16 mouse cellular contexts compared by ENCODE assay signal in the genomic region with DNA sequence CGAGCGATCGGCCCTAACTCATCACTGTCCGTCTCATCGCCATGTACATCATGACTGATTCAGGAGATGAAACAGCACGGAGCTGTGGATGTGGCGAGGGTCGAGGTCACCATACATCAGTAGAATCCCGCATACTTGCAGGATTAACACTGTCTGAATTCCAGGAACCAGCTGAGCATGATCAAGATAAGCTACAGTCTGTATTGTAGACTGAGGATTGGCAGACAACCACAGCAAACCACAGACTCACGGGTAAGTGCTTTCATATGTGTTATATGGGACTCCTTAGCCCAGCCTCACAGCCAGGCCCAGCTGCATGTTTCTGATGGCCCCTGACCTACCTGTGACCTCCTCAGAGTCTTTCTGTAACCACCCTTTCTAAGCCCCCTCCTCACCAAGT. TPM values are rescaled to one million over a fixed set of nuclear protein-coding genes. Genes with fewer than 3 reads are reported as not detected.
DNase-seq lines count a peak whose midpoint lies in the region; ATAC-seq and TF ChIP-seq lines count a peak whose summit lies in the region.
"Had no signal": no experiment of that assay in that cellular context is flagged by ENCODE, and none has a peak within 500 bp of the region (broad histone marks: within the 10 kb centered on the region; RNA-seq: fewer than 3 reads in every experiment).

No protein-coding gene starts in this region.

- peak; percentile 71 for DNase-seq in heart, adult 11 months
- DNase-seq in urinary bladder, postnatal 14 days (ENCODE audit: low spot score): peak; percentile 11
- no peak for DNase-seq in urinary bladder, postnatal 10 days (ENCODE audit: low spot score)
- DNase-seq in limb, embryonic 14.5 days (ENCODE audit: low spot score): peak; percentile 73
- no peak for DNase-seq in forebrain, postnatal 0 days
- DNase-seq in spleen, postnatal 36 days (ENCODE audit: low spot score in 2 of 2): no peak
- DNase-seq: cerebellum, adult 18-20 months; gastrocnemius, postnatal 25 days; lung, postnatal 10 days had no signal

- no peak for TF ChIP-seq CTCF in forebrain, postnatal 0 days (IDR thresholded peaks at IDR 0.05; ENCODE audit: low read depth)

- no peak for ATAC-seq in heart, embryonic 11.5 days (replicated peaks; ENCODE audit: insufficient number of reproducible peaks, low FRiP score, low TSS enrichment)
- peak; percentile 62 for ATAC-seq in limb, embryonic 14.5 days (ENCODE audit: low FRiP score, low read depth)
- no peak for ATAC-seq in forebrain, postnatal 0 days
- ATAC-seq in midbrain, embryonic 13.5 days: no peak
- ATAC-seq: hindbrain, postnatal 0 days had no signal

- H3K36me3 ChIP-seq in heart, embryonic 11.5 days (ENCODE audit: control insufficient read depth, insufficient read depth, low read length): no peaks in the 10 kb centered on the region
- no peaks in the 10 kb centered on the region for H3K36me3 ChIP-seq in limb, embryonic 14.5 days (ENCODE audit: control insufficient read depth, insufficient read depth, low read length)
- H3K36me3 ChIP-seq in forebrain, postnatal 0 days (ENCODE audit: insufficient read depth): no peaks in the 10 kb centered on the region
- no peaks in the 10 kb centered on the region for H3K36me3 ChIP-seq in midbrain, embryonic 13.5 days
- H3K36me3 ChIP-seq: liver, embryonic 15.5 days; midbrain, embryonic 10.5 days had no signal

- no peaks in the 10 kb centered on the region for H3K27me3 ChIP-seq in heart, embryonic 11.5 days (ENCODE audit: control insufficient read depth, insufficient read depth, low read length)
- H3K27me3 ChIP-seq in limb, embryonic 14.5 days (ENCODE audit: control insufficient read depth, insufficient read depth, low read length): no peaks in the 10 kb centered on the region
- H3K27me3 ChIP-seq in forebrain, postnatal 0 days (ENCODE audit: insufficient read depth, low read length): no peaks in the 10 kb centered on the region
- peaks cover 66% of the 10 kb centered on the region for H3K27me3 ChIP-seq in midbrain, embryonic 13.5 days
- H3K27me3 ChIP-seq: liver, embryonic 15.5 days had no signal

- H3K9me3 ChIP-seq in heart, embryonic 11.5 days (replicated peaks; ENCODE audit: control insufficient read depth, low read length): no peaks in the 10 kb centered on the region
- no peaks in the 10 kb centered on the region for H3K9me3 ChIP-seq in limb, embryonic 14.5 days (ENCODE audit: control insufficient read depth, low read length)
- H3K9me3 ChIP-seq in forebrain, postnatal 0 days (ENCODE audit: low read length): no peaks in the 10 kb centered on the region
- H3K9me3 ChIP-seq in midbrain, embryonic 13.5 days: no peaks in the 10 kb centered on the region
- H3K9me3 ChIP-seq: heart, embryonic 10.5 days; liver, embryonic 15.5 days; midbrain, embryonic 10.5 days had no signal

- WGBS in heart, embryonic 11.5 days (ENCODE audit: insufficient replicate concordance): 54% methylated on average over 10 of the region's 10 CpGs
- 63% methylated on average over 10 of the region's 10 CpGs for WGBS in limb, embryonic 14.5 days
- WGBS in forebrain, postnatal 0 days: 88% methylated on average over 10 of the region's 10 CpGs
- WGBS in midbrain, embryonic 13.5 days: 63% methylated on average over 10 of the region's 10 CpGs

- H3K27ac ChIP-seq in heart, embryonic 11.5 days (ENCODE audit: low read depth, low read length): no peak overlapping the region
- H3K27ac ChIP-seq in limb, embryonic 14.5 days (replicated peaks; ENCODE audit: low read depth, low read length): no peak overlapping the region
- no peak overlapping the region for H3K27ac ChIP-seq in forebrain, postnatal 0 days (ENCODE audit: low read depth, low read length)
- H3K27ac ChIP-seq in midbrain, embryonic 13.5 days: no peak overlapping the region
- H3K27ac ChIP-seq: heart, embryonic 10.5 days; hindbrain, postnatal 0 days; liver, embryonic 15.5 days had no signal

- H3K9ac ChIP-seq in heart, embryonic 11.5 days (ENCODE audit: low read depth, low read length): no peak overlapping the region
- no peak overlapping the region for H3K9ac ChIP-seq in limb, embryonic 14.5 days (ENCODE audit: low read depth, low read length, severe bottlenecking)
- H3K9ac ChIP-seq in forebrain, postnatal 0 days: no peak overlapping the region
- H3K9ac ChIP-seq in midbrain, embryonic 13.5 days (replicated peaks): no peak overlapping the region
- H3K9ac ChIP-seq: liver, embryonic 15.5 days had no signal

- H3K4me1 ChIP-seq in heart, embryonic 11.5 days (ENCODE audit: control insufficient read depth, insufficient read depth, low read length): 0 out of 2 replicates have a peak, but pooled peaks cover 4% of the 10 kb centered on the region
- no peaks in the 10 kb centered on the region; the same call in 1 of the 2 replicates for H3K4me1 ChIP-seq in limb, embryonic 14.5 days (ENCODE audit: control insufficient read depth, insufficient read depth, low read length)
- H3K4me1 ChIP-seq in forebrain, postnatal 0 days (ENCODE audit: insufficient read depth): no peaks in the 10 kb centered on the region
- H3K4me1 ChIP-seq in midbrain, embryonic 13.5 days (replicated peaks): peaks cover 19% of the 10 kb centered on the region; the same call in 1 of the 2 replicates
- H3K4me1 ChIP-seq: liver, embryonic 15.5 days had no signal

- no peak overlapping the region for H3K4me2 ChIP-seq in heart, embryonic 11.5 days
- H3K4me2 ChIP-seq in limb, embryonic 14.5 days (replicated peaks; ENCODE audit: low read depth, low read length, severe bottlenecking): no peak overlapping the region
- H3K4me2 ChIP-seq in forebrain, postnatal 0 days (ENCODE audit: low read depth): no peak overlapping the region
- H3K4me2 ChIP-seq in midbrain, embryonic 13.5 days (replicated peaks): no peak overlapping the region
- H3K4me2 ChIP-seq: liver, embryonic 15.5 days had no signal

- no peak overlapping the region for H3K4me3 ChIP-seq in heart, embryonic 11.5 days (ENCODE audit: low read depth, low read length)
- H3K4me3 ChIP-seq in limb, embryonic 14.5 days (replicated peaks; ENCODE audit: low read length): no peak overlapping the region
- H3K4me3 ChIP-seq in forebrain, postnatal 0 days (ENCODE audit: low read depth, low read length): no peak overlapping the region
- no peak overlapping the region for H3K4me3 ChIP-seq in midbrain, embryonic 13.5 days (replicated peaks)
- H3K4me3 ChIP-seq: heart, embryonic 10.5 days; liver, embryonic 15.5 days; midbrain, embryonic 10.5 days had no signal

- no peak for TF ChIP-seq POLR2A in limb, embryonic 14.5 days (IDR thresholded peaks at IDR 0.05; ENCODE audit: borderline replicate concordance, extremely low read depth, insufficient read depth, insufficient read length)

RNA-seq across cellular contexts. Expression of a gene that starts 50.2 kb away (rescaled TPM):
- polyA plus RNA-seq in heart, embryonic 11.5 days (2014; fragmentation: Nextera tagmentation; extraction: Ambion mirVana): 5.3 and 6.3 TPM in 2 replicates
- 16.0 and 18.2 TPM in 2 replicates for polyA plus RNA-seq in limb, embryonic 14.5 days (2012; rRNA removed)
- 2.6 and 2.8 TPM in 2 replicates for polyA plus RNA-seq in limb, embryonic 14.5 days (2014; fragmentation: Nextera tagmentation; extraction: Ambion mirVana)
- 4.4 and 4.8 TPM in 2 replicates for total RNA-seq in forebrain, postnatal 0 days (2014; rRNA removed)
- 0.23 and 0.39 TPM in 2 replicates for polyA plus RNA-seq in forebrain, postnatal 0 days (2015; fragmentation: Nextera tagmentation; extraction: Ambion mirVana)
- polyA plus RNA-seq in midbrain, embryonic 13.5 days (2015; fragmentation: Nextera tagmentation; extraction: Ambion mirVana): 0.30 and 0.31 TPM in 2 replicates
- total RNA-seq: common myeloid progenitor, adult 5-6 weeks had no signal

Comparison
In these comparisons a context has a peak if more than half of its experiments do, and no peak if none do; other contexts are left out.
1. DNase-seq: peak in heart, adult 11 months (single experiment), urinary bladder, postnatal 14 days (single experiment) and limb, embryonic 14.5 days (single experiment); none in urinary bladder, postnatal 10 days (single experiment), forebrain, postnatal 0 days (single experiment) and spleen, postnatal 36 days (0 of 2).